Mouse (Mus musculus): ENCODE data around the gene Fubp3. TPM values are rescaled to one million over a fixed set of nuclear protein-coding genes. Genes with fewer than 3 reads are reported as not detected.

Gene Fubp3
- polyA plus RNA-seq, 1 experiment, result 29.9 TPM

GRCm38 (mm10) chr2:31611400-31611799 lies 38.9 kb downstream of the Fubp3 start:
- no peaks in the 10 kb centered on the region for H3K79me3 ChIP-seq (ENCODE audit: low read depth)
- H3ac ChIP-seq (ENCODE audit: control insufficient read depth, insufficient read length, low read depth), result no peak overlapping the region
- H3K27me3 ChIP-seq (ENCODE audit: control insufficient read depth, insufficient read depth, insufficient read length), result no peaks in the 10 kb centered on the region
- TF ChIP-seq MAX (IDR thresholded peaks at IDR 0.05), result no peak
- TF ChIP-seq MYOG (IDR thresholded peaks at IDR 0.05; ENCODE audit: control insufficient read depth, extremely low read depth, insufficient read length), result no peak
- TF ChIP-seq CTCF (IDR thresholded peaks at IDR 0.05; ENCODE audit: control insufficient read depth, insufficient read depth, insufficient read length), result no peak
- TF ChIP-seq MYOD1 (IDR thresholded peaks at IDR 0.05; ENCODE audit: control insufficient read depth, insufficient read length, low read depth), result no peak
- no peak for TF ChIP-seq CEBPB (IDR thresholded peaks at IDR 0.05; ENCODE audit: low read depth)
- no peak for TF ChIP-seq FOSL1 (IDR thresholded peaks at IDR 0.05; ENCODE audit: insufficient read depth, low read length, poor library complexity, severe bottlenecking)
- H3K79me2 ChIP-seq (ENCODE audit: control insufficient read depth, insufficient read depth), result no peaks in the 10 kb centered on the region
- H3K36me3 ChIP-seq (ENCODE audit: control insufficient read depth, insufficient read depth), result peaks cover 89% of the 10 kb centered on the region
- H3K4me3 ChIP-seq (ENCODE audit: insufficient read depth, poor library complexity, severe bottlenecking), result no peak overlapping the region

DNA sequence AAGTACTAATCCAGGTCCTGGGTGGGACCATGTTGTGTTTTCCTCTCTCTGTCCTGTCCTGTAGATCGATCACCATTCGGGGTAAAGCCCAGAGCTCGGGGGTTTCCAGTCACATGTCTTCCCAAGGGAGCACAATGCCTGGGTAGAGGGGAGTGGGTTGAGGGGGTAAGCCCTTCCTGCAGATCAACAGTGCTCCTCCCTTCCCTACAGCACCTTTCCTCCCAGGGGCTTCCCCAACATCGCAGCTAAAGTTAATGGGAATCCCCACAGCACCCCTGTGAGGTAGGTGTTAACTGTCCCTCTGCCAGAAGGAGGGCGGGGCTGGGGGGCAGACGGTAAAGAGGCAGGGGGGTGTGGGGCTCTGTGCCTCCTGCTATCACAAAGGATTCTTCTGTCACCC lies 40.2 kb downstream of the Fubp3 start:
- no peaks in the 10 kb centered on the region for H3K27me3 ChIP-seq (ENCODE audit: control insufficient read depth, insufficient read depth, insufficient read length)
- TF ChIP-seq MYOG (IDR thresholded peaks at IDR 0.05; ENCODE audit: control insufficient read depth, extremely low read depth, insufficient read length) (no peak), USF1 (IDR thresholded peaks at IDR 0.05; ENCODE audit: low read depth) (no peak)
- no peak overlapping the region for H3K4me3 ChIP-seq (ENCODE audit: insufficient read depth, poor library complexity, severe bottlenecking)
- no peak overlapping the region for H3ac ChIP-seq (ENCODE audit: control insufficient read depth, insufficient read length, low read depth)
- peaks cover 86% of the 10 kb centered on the region for H3K36me3 ChIP-seq (ENCODE audit: control insufficient read depth, insufficient read depth)
- no peaks in the 10 kb centered on the region for H3K79me3 ChIP-seq (ENCODE audit: low read depth)
- no peaks in the 10 kb centered on the region for H3K79me2 ChIP-seq (ENCODE audit: control insufficient read depth, insufficient read depth)

DNA sequence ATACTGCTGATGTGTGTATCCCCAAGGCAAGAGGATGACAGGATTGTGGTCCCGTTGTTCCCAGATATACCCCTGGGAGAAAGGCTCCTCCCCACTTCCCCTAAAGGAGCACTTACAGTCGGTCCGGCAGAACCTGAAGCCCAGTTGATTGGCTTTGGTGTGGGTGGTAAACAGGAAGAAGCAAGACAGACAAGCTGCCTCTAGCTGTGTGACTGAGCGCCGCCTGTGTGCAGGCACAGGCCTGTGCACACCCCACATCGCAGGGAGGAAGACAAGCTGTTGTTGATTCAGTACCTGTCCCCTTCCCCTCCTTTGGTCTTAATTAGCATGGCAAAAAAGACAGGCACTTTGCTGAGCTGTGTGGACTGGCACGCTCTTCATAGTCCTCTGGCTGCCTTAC lies 41.3 kb downstream of the Fubp3 start:
- peaks cover 80% of the 10 kb centered on the region for H3K36me3 ChIP-seq (ENCODE audit: control insufficient read depth, insufficient read depth)
- H3K27me3 ChIP-seq (ENCODE audit: control insufficient read depth, insufficient read depth, insufficient read length), result no peaks in the 10 kb centered on the region
- H3ac ChIP-seq (ENCODE audit: control insufficient read depth, insufficient read length, low read depth), result no peak overlapping the region
- H3K79me3 ChIP-seq (ENCODE audit: low read depth), result no peaks in the 10 kb centered on the region
- TF ChIP-seq CTCF (IDR thresholded peaks at IDR 0.05; ENCODE audit: control insufficient read depth, insufficient read depth, insufficient read length) (no peak), MYOG (IDR thresholded peaks at IDR 0.05; ENCODE audit: control insufficient read depth, extremely low read depth, insufficient read length) (no peak), CEBPB (IDR thresholded peaks at IDR 0.05; ENCODE audit: low read depth) (no peak), MYOD1 (IDR thresholded peaks at IDR 0.05; ENCODE audit: control insufficient read depth, insufficient read length, low read depth) (no peak), USF1 (IDR thresholded peaks at IDR 0.05; ENCODE audit: low read depth) (no peak), MAX (IDR thresholded peaks at IDR 0.05) (no peak), FOSL1 (IDR thresholded peaks at IDR 0.05; ENCODE audit: insufficient read depth, low read length, poor library complexity, severe bottlenecking) (no peak)
- no peak overlapping the region for H3K4me3 ChIP-seq (ENCODE audit: insufficient read depth, poor library complexity, severe bottlenecking)
- H3K79me2 ChIP-seq (ENCODE audit: control insufficient read depth, insufficient read depth), result no peaks in the 10 kb centered on the region

DNA sequence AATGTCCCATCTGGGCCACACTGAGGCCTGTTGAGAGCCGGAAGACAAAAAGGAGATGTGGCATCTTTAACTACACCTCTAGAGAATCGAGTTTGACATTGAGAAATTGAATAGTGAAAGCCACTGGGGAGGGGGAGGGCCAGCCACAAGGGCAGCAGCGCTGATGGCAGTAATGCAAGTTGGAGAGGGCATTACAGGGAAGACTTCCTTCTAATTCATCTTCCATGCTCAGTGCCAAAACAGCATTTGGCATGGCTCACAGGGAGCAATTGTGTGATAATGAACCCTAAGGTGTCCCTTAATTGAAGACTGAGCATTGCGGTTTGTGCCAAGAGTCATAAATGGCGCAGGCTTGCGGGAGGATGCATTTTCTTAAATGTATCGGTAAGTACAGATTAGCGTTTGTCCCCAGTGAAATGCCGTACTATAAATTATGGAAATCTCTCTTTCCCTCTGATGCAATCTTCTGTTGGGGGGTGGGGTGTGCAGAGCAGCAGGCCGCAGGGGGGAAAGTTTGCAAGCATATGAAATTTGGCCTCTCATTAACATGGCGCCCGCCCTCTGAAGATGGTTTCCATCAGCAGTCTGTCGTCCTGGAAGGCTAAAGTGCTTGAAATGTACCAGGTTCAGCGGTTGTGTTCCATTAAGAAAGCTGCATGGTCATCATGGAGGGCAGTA lies 46.2 kb downstream of the Fubp3 start:
- no peaks in the 10 kb centered on the region for H3K79me3 ChIP-seq (ENCODE audit: low read depth)
- H3K4me3 ChIP-seq (ENCODE audit: insufficient read depth, poor library complexity, severe bottlenecking), result no peak overlapping the region
- TF ChIP-seq MYOG (IDR thresholded peaks at IDR 0.05; ENCODE audit: control insufficient read depth, extremely low read depth, insufficient read length), result no peak
- TF ChIP-seq USF1 (IDR thresholded peaks at IDR 0.05; ENCODE audit: low read depth), result no peak
- no peak for TF ChIP-seq CTCF (IDR thresholded peaks at IDR 0.05; ENCODE audit: control insufficient read depth, insufficient read depth, insufficient read length)
- no peak for TF ChIP-seq CEBPB (IDR thresholded peaks at IDR 0.05; ENCODE audit: low read depth)
- TF ChIP-seq MYOD1 (IDR thresholded peaks at IDR 0.05; ENCODE audit: control insufficient read depth, insufficient read length, low read depth), result no peak
- TF ChIP-seq FOSL1 (IDR thresholded peaks at IDR 0.05; ENCODE audit: insufficient read depth, low read length, poor library complexity, severe bottlenecking), result no peak
- no peak for TF ChIP-seq MAX (IDR thresholded peaks at IDR 0.05)
- H3K36me3 ChIP-seq (ENCODE audit: control insufficient read depth, insufficient read depth), result peaks cover 40% of the 10 kb centered on the region
- H3K27me3 ChIP-seq (ENCODE audit: control insufficient read depth, insufficient read depth, insufficient read length), result no peaks in the 10 kb centered on the region
- no peak overlapping the region for H3ac ChIP-seq (ENCODE audit: control insufficient read depth, insufficient read length, low read depth)
- no peaks in the 10 kb centered on the region for H3K79me2 ChIP-seq (ENCODE audit: control insufficient read depth, insufficient read depth)

- Histone ChIP-seq H3K79me3 (ENCODE audit: low read depth) (no peaks in the 10 kb centered on the region), H3ac (ENCODE audit: control insufficient read depth, insufficient read length, low read depth) (no peak overlapping the region), H3K79me2 (ENCODE audit: control insufficient read depth, insufficient read depth) (no peaks in the 10 kb centered on the region), H3K4me3 (ENCODE audit: insufficient read depth, poor library complexity, severe bottlenecking) (no peak overlapping the region), H3K27me3 (ENCODE audit: control insufficient read depth, insufficient read depth, insufficient read length) (no peaks in the 10 kb centered on the region), H3K36me3 (ENCODE audit: control insufficient read depth, insufficient read depth) (peaks cover 34% of the 10 kb centered on the region)
- TF ChIP-seq CEBPB (IDR thresholded peaks at IDR 0.05; ENCODE audit: low read depth), result no peak
- no peak for TF ChIP-seq USF1 (IDR thresholded peaks at IDR 0.05; ENCODE audit: low read depth)
- TF ChIP-seq MYOD1 (IDR thresholded peaks at IDR 0.05; ENCODE audit: control insufficient read depth, insufficient read length, low read depth), result no peak
- TF ChIP-seq CTCF (IDR thresholded peaks at IDR 0.05; ENCODE audit: control insufficient read depth, insufficient read depth, insufficient read length), result no peak
- no peak for TF ChIP-seq FOSL1 (IDR thresholded peaks at IDR 0.05; ENCODE audit: insufficient read depth, low read length, poor library complexity, severe bottlenecking)
- TF ChIP-seq MYOG (IDR thresholded peaks at IDR 0.05; ENCODE audit: control insufficient read depth, extremely low read depth, insufficient read length), result no peak
- TF ChIP-seq MAX (IDR thresholded peaks at IDR 0.05), result no peak
Observed at GRCm38 (mm10) chr2:31619208-31619607, 46.8 kb downstream of the Fubp3 start.

DNA sequence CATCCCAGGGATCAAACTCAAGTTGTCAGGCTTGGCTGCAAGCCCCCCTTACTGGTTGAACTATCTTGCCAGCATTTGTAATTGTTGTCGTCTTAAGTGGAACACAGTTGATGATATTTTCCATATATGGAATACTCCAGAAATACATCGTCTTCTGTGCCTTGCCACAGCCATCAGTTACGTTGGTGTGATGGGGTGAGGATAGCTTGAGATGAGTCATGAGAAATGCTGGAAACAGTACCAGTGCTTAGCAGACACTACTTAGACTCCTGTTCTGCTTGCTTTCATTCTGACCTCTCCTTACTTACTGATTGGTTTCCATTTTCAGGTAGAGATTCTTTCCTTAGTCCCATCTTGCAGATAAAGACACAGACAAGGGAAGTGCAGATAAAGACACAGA lies 61.1 kb downstream of the Fubp3 start:
- Histone ChIP-seq H3K79me2 (ENCODE audit: control insufficient read depth, insufficient read depth) (no peaks in the 10 kb centered on the region), H3K4me3 (ENCODE audit: insufficient read depth, poor library complexity, severe bottlenecking) (no peak overlapping the region), H3K36me3 (ENCODE audit: control insufficient read depth, insufficient read depth) (no peaks in the 10 kb centered on the region), H3ac (ENCODE audit: control insufficient read depth, insufficient read length, low read depth) (no peak overlapping the region), H3K79me3 (ENCODE audit: low read depth) (no peaks in the 10 kb centered on the region), H3K27me3 (ENCODE audit: control insufficient read depth, insufficient read depth, insufficient read length) (peaks cover 65% of the 10 kb centered on the region)
- TF ChIP-seq MYOD1 (IDR thresholded peaks at IDR 0.05; ENCODE audit: control insufficient read depth, insufficient read length, low read depth) (no peak), CTCF (IDR thresholded peaks at IDR 0.05; ENCODE audit: control insufficient read depth, insufficient read depth, insufficient read length) (no peak), MYOG (IDR thresholded peaks at IDR 0.05; ENCODE audit: control insufficient read depth, extremely low read depth, insufficient read length) (no peak), FOSL1 (IDR thresholded peaks at IDR 0.05; ENCODE audit: insufficient read depth, low read length, poor library complexity, severe bottlenecking) (no peak), USF1 (IDR thresholded peaks at IDR 0.05; ENCODE audit: low read depth) (no peak), CEBPB (IDR thresholded peaks at IDR 0.05; ENCODE audit: low read depth) (no peak), MAX (IDR thresholded peaks at IDR 0.05) (no peak)
